Mouse (Mus musculus) intestine, embryonic 14.5 days (tissue): Measurements from ENCODE around the gene Trim2. TPM values are rescaled to one million over a fixed set of nuclear protein-coding genes. Genes with fewer than 3 reads are reported as not detected.

Experiments
- ATAC-seq: fragments of 200-750 bp; cut with Nextera tagmentation; replicated peaks from 2 replicates; pipeline ENCODE4 v1.8.0; 2017; ENCODE audit warnings: low read depth, moderate number of reproducible peaks, moderate TSS enrichment, moderate library complexity; ENCODE audit not compliant: low FRiP score, low TSS enrichment
- DNase-seq: peaks from one replicate; pipeline ENCODE4 v3.0.0-alpha.2; 2018; ENCODE audit warnings: low spot score
- H3K27ac ChIP-seq: fragments of 300-500 bp; sonication (generic); 2 replicates; pipeline ENCODE4 v1.5.1; 2014; ENCODE audit warnings: low read depth, mild to moderate bottlenecking, control low read depth
- H3K27me3 ChIP-seq: fragments of 300-500 bp; sonication (generic); replicated peaks from 2 replicates; pipeline ENCODE4 v1.6.1; 2014; ENCODE audit warnings: low read length, control low read depth; ENCODE audit not compliant: control insufficient read depth, insufficient read depth
- H3K36me3 ChIP-seq: fragments of 300-500 bp; sonication (generic); 2 replicates; pipeline ENCODE4 v1.6.1; 2014; ENCODE audit warnings: low read length, control low read depth; ENCODE audit not compliant: control insufficient read depth, insufficient read depth
- H3K4me1 ChIP-seq: fragments of 300-500 bp; sonication (generic); replicated peaks from 2 replicates; pipeline ENCODE4 v1.6.1; 2014; ENCODE audit warnings: low read length, control low read depth, mixed read lengths; ENCODE audit not compliant: control insufficient read depth, insufficient read depth
- H3K4me2 ChIP-seq: fragments of 300-500 bp; sonication (generic); 2 replicates; pipeline ENCODE4 v1.6.1; 2014; ENCODE audit warnings: low read length
- H3K4me3 ChIP-seq: fragments of 300-500 bp; sonication (generic); 2 replicates; pipeline ENCODE4 v1.5.1; 2014; ENCODE audit warnings: low read depth, low read length, control low read depth, mixed read lengths
- H3K9ac ChIP-seq: fragments of 300-500 bp; sonication (generic); 2 replicates; pipeline ENCODE4 v1.6.1; 2014; ENCODE audit warnings: mild to moderate bottlenecking, low read length
- H3K9me3 ChIP-seq: fragments of 300-500 bp; sonication (generic); 2 replicates; pipeline ENCODE4 v1.6.1; 2016; ENCODE audit warnings: low read length, control low read depth; ENCODE audit not compliant: control insufficient read depth
- WGBS: fragments of 180-500 bp; shearing (Covaris S2); extraction: QIAGEN DNeasy Blood & Tissue Kit; methylation state at CpG from one replicate; pipeline ENCODE4 v1.1.7; 2014; 5-methylcytosine and 5-hydroxymethylcytosine counted together
- polyA plus RNA-seq: library from polyadenylated mRNA; unstranded; fragments of >200 nt; fragmentation: Nextera tagmentation; extraction: Ambion mirVana; gene quantifications from 2 replicates; pipeline ENCODE4 v1.2.1, GENCODE M21; 2014

Gene Trim2
- polyA plus RNA-seq, 1 experiment from 2014 or later, result 58.1 TPM

DNA sequence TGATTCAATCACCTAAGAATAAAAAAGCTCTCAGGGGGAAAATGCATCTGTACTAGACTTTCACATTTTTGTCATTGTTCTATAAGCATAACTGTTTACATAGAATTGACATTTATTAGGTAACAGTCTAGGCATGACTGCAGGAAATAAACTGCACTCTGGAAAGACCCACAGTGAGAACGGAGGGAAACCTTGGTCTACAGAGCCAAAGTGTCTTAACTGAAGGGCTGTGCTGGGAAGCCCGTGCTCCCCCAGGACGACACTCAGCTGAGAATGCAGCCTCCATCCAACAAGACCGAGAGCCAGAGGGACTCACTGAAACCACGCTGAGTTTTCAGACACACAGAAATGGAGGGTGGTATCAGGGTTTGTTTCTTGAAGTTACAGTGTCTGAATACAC, 175.9 kb downstream of the Trim2 start:
- Histone ChIP-seq H3K27me3 (no peaks in the 10 kb centered on the region), H3K9me3 (no peaks in the 10 kb centered on the region), H3K27ac (no peak overlapping the region), H3K4me3 (no peak overlapping the region), H3K9ac (no peak overlapping the region), H3K4me2 (no peak overlapping the region), H3K36me3 (no peaks in the 10 kb centered on the region), H3K4me1 (peaks cover 11% of the 10 kb centered on the region; the same call in 1 of the 2 replicates)
- 33% methylated on average over 5 of the region's 5 CpGs for WGBS
- DNase-seq, result no peak
- ATAC-seq, result no peak

GRCm38 (mm10) chr3:84128871-84129870, 177.5 kb downstream of the Trim2 start:
- no peak overlapping the region; the same call in 1 of the 2 replicates for H3K27ac ChIP-seq
- H3K36me3 ChIP-seq, result no peaks in the 10 kb centered on the region
- no peaks in the 10 kb centered on the region for H3K27me3 ChIP-seq
- peaks cover 11% of the 10 kb centered on the region; the same call in 1 of the 2 replicates for H3K4me1 ChIP-seq
- WGBS, result 57% methylated on average over 11 of the region's 11 CpGs
- DNase-seq, result no peak
- ATAC-seq, result peak; percentile 55; the same call in 1 of the 2 replicates
- H3K9me3 ChIP-seq, result no peaks in the 10 kb centered on the region
- H3K4me3 ChIP-seq, result no peak overlapping the region
- H3K4me2 ChIP-seq, result no peak overlapping the region
- no peak overlapping the region for H3K9ac ChIP-seq

DNA sequence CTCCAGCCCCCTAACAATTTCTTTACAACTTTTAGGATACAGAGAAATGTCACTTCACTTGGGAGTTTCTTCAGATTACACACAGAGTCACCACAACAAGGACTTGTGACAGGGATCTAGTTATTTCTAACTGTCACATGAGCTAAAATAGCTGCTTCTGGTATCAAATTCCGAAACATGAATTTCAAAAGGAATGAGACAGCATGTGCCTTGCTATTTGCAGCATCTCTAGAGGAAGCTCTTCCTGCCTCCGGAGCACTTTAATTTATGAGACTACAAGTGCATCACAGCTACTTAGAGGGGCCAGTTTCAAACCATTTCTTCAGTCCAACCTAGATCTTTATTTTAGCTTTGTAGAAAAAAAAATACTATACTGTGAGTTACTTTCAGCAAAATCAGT, 179.2 kb downstream of the Trim2 start:
- H3K4me3 ChIP-seq, result no peak overlapping the region
- no peak overlapping the region for H3K27ac ChIP-seq
- H3K27me3 ChIP-seq, result no peaks in the 10 kb centered on the region
- H3K4me2 ChIP-seq, result no peak overlapping the region
- DNase-seq, result no peak
- peaks cover 11% of the 10 kb centered on the region; the same call in 1 of the 2 replicates for H3K4me1 ChIP-seq
- no peaks in the 10 kb centered on the region for H3K9me3 ChIP-seq
- H3K9ac ChIP-seq, result no peak overlapping the region
- H3K36me3 ChIP-seq, result no peaks in the 10 kb centered on the region
- no peak for ATAC-seq
- 58% methylated on average over 2 of the region's 2 CpGs for WGBS

DNA sequence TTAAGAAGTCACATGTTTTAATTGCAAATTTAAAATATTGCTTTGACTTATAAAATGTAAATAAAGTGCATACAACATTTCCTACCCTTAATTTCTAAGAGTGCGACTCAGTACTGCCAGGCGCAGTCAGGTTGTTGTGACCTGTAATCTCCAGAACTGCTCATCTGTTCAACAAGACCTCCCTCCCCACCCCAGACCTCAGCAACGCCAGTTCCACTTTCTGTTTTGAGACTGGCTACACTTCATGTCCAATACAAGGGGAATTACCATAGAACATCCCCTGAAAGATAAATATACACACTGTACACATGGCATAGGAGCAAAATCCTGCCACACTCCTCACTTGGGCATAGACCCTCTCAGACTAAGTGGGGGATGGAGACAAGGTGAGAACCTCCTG, 180.0 kb downstream of the Trim2 start:
- no peak for DNase-seq
- no peak overlapping the region for H3K9ac ChIP-seq
- ATAC-seq, result no peak
- no peaks in the 10 kb centered on the region for H3K27me3 ChIP-seq
- no peak overlapping the region for H3K4me3 ChIP-seq
- H3K4me1 ChIP-seq, result peaks cover 11% of the 10 kb centered on the region; the same call in 1 of the 2 replicates
- WGBS, result 81% methylated on average over 3 of the region's 3 CpGs
- no peaks in the 10 kb centered on the region for H3K36me3 ChIP-seq
- no peaks in the 10 kb centered on the region for H3K9me3 ChIP-seq
- H3K4me2 ChIP-seq, result no peak overlapping the region
- no peak overlapping the region for H3K27ac ChIP-seq

DNA sequence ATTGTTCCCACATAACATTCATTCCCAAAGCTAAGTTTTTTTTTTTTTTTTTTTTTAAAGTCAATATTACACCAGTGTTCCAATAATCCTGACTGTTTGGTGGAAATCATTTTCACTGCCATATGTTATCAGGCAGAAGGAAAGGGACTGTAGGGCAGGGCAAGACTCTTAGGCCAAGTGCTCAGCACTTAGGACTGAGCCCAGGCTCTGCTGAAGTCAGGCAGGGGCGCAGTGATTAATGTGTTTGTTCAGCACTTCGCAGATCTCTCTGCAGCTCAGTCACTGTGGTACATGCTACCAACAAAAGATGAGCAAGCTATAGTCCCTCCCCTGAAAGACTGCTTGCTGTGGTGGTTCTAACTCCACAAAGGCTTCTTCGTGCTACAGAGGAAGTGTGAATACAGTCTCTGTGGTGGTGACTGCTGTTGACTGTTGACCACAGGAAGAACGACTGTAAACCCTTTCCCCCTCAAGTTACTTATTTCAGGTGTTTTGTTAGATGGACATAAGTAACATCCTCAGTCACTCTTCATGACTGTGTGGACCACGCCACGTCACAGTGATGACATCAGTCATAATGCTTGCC, 180.9 kb downstream of the Trim2 start:
- WGBS, result 61% methylated on average over 6 of the region's 6 CpGs
- Histone ChIP-seq H3K27me3 (no peaks in the 10 kb centered on the region), H3K27ac (no peak overlapping the region), H3K4me3 (no peak overlapping the region), H3K9me3 (no peaks in the 10 kb centered on the region), H3K4me2 (no peak overlapping the region), H3K36me3 (no peaks in the 10 kb centered on the region), H3K4me1 (peaks cover 6% of the 10 kb centered on the region; the same call in 1 of the 2 replicates), H3K9ac (no peak overlapping the region)
- DNase-seq (no peak), ATAC-seq (no peak)

DNA sequence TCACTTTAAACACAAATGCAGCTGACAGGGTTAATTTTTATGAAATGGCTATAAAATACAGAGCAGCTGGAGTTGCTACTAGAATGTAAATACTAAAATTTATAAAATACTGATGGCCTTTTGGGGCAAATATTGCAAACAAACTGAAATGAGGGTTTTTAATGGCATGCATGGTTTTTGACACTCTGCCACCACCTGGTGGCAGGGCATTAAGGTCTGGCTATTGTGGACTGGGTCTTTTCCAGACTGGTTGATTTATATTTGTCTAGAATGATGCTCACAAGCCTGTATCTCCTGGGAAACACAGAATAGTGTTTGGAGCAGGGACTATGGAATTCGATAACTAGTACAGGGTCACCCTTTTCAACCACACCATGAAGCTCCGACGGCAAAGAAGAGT, 183.2 kb downstream of the Trim2 start:
- no peak overlapping the region for H3K9ac ChIP-seq
- no peak overlapping the region for H3K27ac ChIP-seq
- H3K9me3 ChIP-seq, result no peaks in the 10 kb centered on the region
- peak; percentile 48 for DNase-seq
- H3K4me1 ChIP-seq, result no peaks in the 10 kb centered on the region
- WGBS, result 70% methylated on average over 3 of the region's 3 CpGs
- no peak overlapping the region for H3K4me2 ChIP-seq
- no peaks in the 10 kb centered on the region for H3K36me3 ChIP-seq
- H3K4me3 ChIP-seq, result no peak overlapping the region
- ATAC-seq, result no peak
- H3K27me3 ChIP-seq, result no peaks in the 10 kb centered on the region

GRCm38 (mm10) chr3:84118718-84119117, 188.0 kb downstream of the Trim2 start:
- no peak overlapping the region for H3K9ac ChIP-seq

GRCm38 (mm10) chr3:84118178-84118577, 188.5 kb downstream of the Trim2 start:
- 71% methylated on average over 7 of the region's 7 CpGs for WGBS
- Histone ChIP-seq H3K9me3 (no peaks in the 10 kb centered on the region), H3K4me1 (no peaks in the 10 kb centered on the region), H3K9ac (no peak overlapping the region), H3K27ac (no peak overlapping the region), H3K27me3 (no peaks in the 10 kb centered on the region), H3K36me3 (no peaks in the 10 kb centered on the region), H3K4me2 (no peak overlapping the region), H3K4me3 (no peak overlapping the region)
- no peak for ATAC-seq
- DNase-seq, result no peak

More at GRCm38 (mm10) chr3:84118718-84119117, 188.0 kb downstream of the Trim2 start:
- DNase-seq (no peak), ATAC-seq (no peak)
- H3K4me3 ChIP-seq, result no peak overlapping the region
- H3K4me1 ChIP-seq, result no peaks in the 10 kb centered on the region
- H3K27ac ChIP-seq, result no peak overlapping the region
- 77% methylated on average over 7 of the region's 7 CpGs for WGBS
- no peaks in the 10 kb centered on the region for H3K9me3 ChIP-seq
- no peaks in the 10 kb centered on the region for H3K27me3 ChIP-seq
- no peak overlapping the region for H3K4me2 ChIP-seq
- no peaks in the 10 kb centered on the region for H3K36me3 ChIP-seq
